Mouse (Mus musculus): ENCODE data around the gene Lrrc8c. TPM values are rescaled to one million over a fixed set of nuclear protein-coding genes. Genes with fewer than 3 reads are reported as not detected.

The Lrrc8c gene
- total RNA-seq, 4 experiments from 2014 or later = 16.8 to 28.0 (median 24.5) TPM

- DNase-seq = no peak
These were observed 120.2 kb downstream of the Lrrc8c start for GRCm38 (mm10) chr5:105639363-105639762.

- no peak for DNase-seq
These were observed 123.3 kb downstream of the Lrrc8c start for GRCm38 (mm10) chr5:105642517-105642916.

GRCm38 (mm10) chr5:105643276-105643675 lies 124.1 kb downstream of the Lrrc8c start:
- DNase-seq = no peak

GRCm38 (mm10) chr5:105644195-105644594 lies 125.0 kb downstream of the Lrrc8c start:
- no peak for DNase-seq

GRCm38 (mm10) chr5:105647094-105647493 lies 127.9 kb downstream of the Lrrc8c start:
- DNase-seq = no peak

GRCm38 (mm10) chr5:105648648-105649287 lies 129.6 kb downstream of the Lrrc8c start:
- DNase-seq = no peak

GRCm38 (mm10) chr5:105649514-105650001 lies 130.4 kb downstream of the Lrrc8c start:
- DNase-seq = no peak

GRCm38 (mm10) chr5:105650728-105651479 lies 131.7 kb downstream of the Lrrc8c start:
- DNase-seq = no peak

- no peak for DNase-seq
These were observed 132.4 kb downstream of the Lrrc8c start for GRCm38 (mm10) chr5:105651561-105651991.

GRCm38 (mm10) chr5:105654237-105655063 lies 135.3 kb downstream of the Lrrc8c start:
- peak; percentile 70 for DNase-seq

- DNase-seq = no peak
These were observed 136.0 kb downstream of the Lrrc8c start for GRCm38 (mm10) chr5:105655100-105655734.

GRCm38 (mm10) chr5:105661894-105662293 lies 142.7 kb downstream of the Lrrc8c start:
- DNase-seq = no peak

Other genes with a start within 250 kb of the Lrrc8c start
- under 1 TPM in 1 of 4 experiments, not detected in 3; 0.24 TPM for gene Gm43302, start 225.7 kb upstream of the Lrrc8c start, total RNA-seq (2022)
- gene Gbp6, start 225.7 kb upstream of the Lrrc8c start, total RNA-seq (2022) = 10 to 100 TPM in 3 of 4 experiments, 1 to 10 TPM in 1; 7.2 to 14.1 (median 10.9) TPM
- 100 to 1,000 TPM in 1 of 4 experiments, 10 to 100 TPM in 3; 87.6 to 107 (median 90.0) TPM for gene Lrrc8b, start 103.6 kb upstream of the Lrrc8c start, total RNA-seq (2022)
- 100 to 1,000 TPM; 129 to 144 (median 136) TPM for gene Lrrc8d, start 180.6 kb downstream of the Lrrc8c start, total RNA-seq (2022)

All from adrenal gland, adult 8-10 months (tissue).